Mouse (Mus musculus) heart, postnatal 0 days (tissue): Measurements from ENCODE around the gene Atp23.
A peak's percentile ranks its signal among the peaks of the same experiment; 100 is the strongest.

ENCODE experiments used
- CTCF ChIP-seq: IDR thresholded peaks from 2 replicates; pipeline ENCODE4 v1.5.1; 2016; ENCODE audit warnings: antibody characterized with exemption, control low read depth, low read depth
- EP300 ChIP-seq: IDR thresholded peaks from 2 replicates; pipeline ENCODE4 v1.6.1; 2016; ENCODE audit warnings: antibody characterized with exemption, low read depth

GRCm38 (mm10) chr10:126905650-126906075 is 4.5 kb upstream of the Atp23 start:
- TF ChIP-seq CTCF (no peak), EP300 (0 out of 2 replicates have a peak, but pooled peaks have one; percentile 71)
